Mouse (Mus musculus): Measurements from ENCODE around the gene Cep104. TPM values are rescaled to one million over a fixed set of nuclear protein-coding genes. Genes with fewer than 3 reads are reported as not detected.

Gene Cep104
- 16.5 and 17.1 TPM in 2 replicates for polyA plus RNA-seq (2015; fragmentation: Nextera tagmentation; extraction: Ambion mirVana)

- Histone ChIP-seq H3K27me3 (replicated peaks; ENCODE audit: control insufficient read depth, insufficient read depth, low read length) (no peaks in the 10 kb centered on the region), H3K4me1 (ENCODE audit: control insufficient read depth, insufficient read depth, low read depth, low read length) (peaks cover 26% of the 10 kb centered on the region), H3K4me3 (ENCODE audit: low read length) (peak within 1 kb of the TSS; percentile 96), H3K27ac (ENCODE audit: low read depth, low read length) (peak within 1 kb of the TSS; percentile 72), H3K9me3 (ENCODE audit: control insufficient read depth, low read length) (no peaks in the 10 kb centered on the region), H3K4me2 (ENCODE audit: low read length) (peak within 1 kb of the TSS; percentile 79), H3K36me3 (ENCODE audit: control insufficient read depth, insufficient read depth, low read length) (peaks cover 15% of the 10 kb centered on the region), H3K9ac (ENCODE audit: low read depth, low read length) (peak within 1 kb of the TSS; percentile 94)
- ATAC-seq = peak; percentile 98
- 2% methylated on average over 66 of the region's 68 CpGs for WGBS
Observed at GRCm38 (mm10) chr4:153974431-153975291, at the start of gene Cep104, which contains the start of gene Dffb. TSS of gene Cep104 (plus strand) at chr4:153975194. TSS of gene Dffb (minus strand) at chr4:153975126.

- no peak overlapping the region for H3K9ac ChIP-seq (ENCODE audit: low read depth, low read length)
- H3K36me3 ChIP-seq (ENCODE audit: control insufficient read depth, insufficient read depth, low read length) = no peaks in the 10 kb centered on the region
- no peaks in the 10 kb centered on the region; the same call in 1 of the 2 replicates for H3K4me1 ChIP-seq (ENCODE audit: control insufficient read depth, insufficient read depth, low read depth, low read length)
- H3K4me2 ChIP-seq (ENCODE audit: low read length) = no peak overlapping the region
- no peak overlapping the region for H3K4me3 ChIP-seq (ENCODE audit: low read length)
- no peaks in the 10 kb centered on the region for H3K27me3 ChIP-seq (replicated peaks; ENCODE audit: control insufficient read depth, insufficient read depth, low read length)
- no peaks in the 10 kb centered on the region for H3K9me3 ChIP-seq (ENCODE audit: control insufficient read depth, low read length)
- no peak overlapping the region for H3K27ac ChIP-seq (ENCODE audit: low read depth, low read length)
- ATAC-seq = no peak
- 46% methylated on average over 11 of the region's 11 CpGs for WGBS
Observed at GRCm38 (mm10) chr4:153928772-153929299, 46.2 kb upstream of the Cep104 start.

- H3K27me3 ChIP-seq (replicated peaks; ENCODE audit: control insufficient read depth, insufficient read depth, low read length) = no peaks in the 10 kb centered on the region
- 65% methylated on average over 10 of the region's 10 CpGs for WGBS
- no peaks in the 10 kb centered on the region for H3K9me3 ChIP-seq (ENCODE audit: control insufficient read depth, low read length)
- no peak overlapping the region for H3K27ac ChIP-seq (ENCODE audit: low read depth, low read length)
- H3K4me3 ChIP-seq (ENCODE audit: low read length) = no peak overlapping the region
- no peak for ATAC-seq
- no peak overlapping the region for H3K4me2 ChIP-seq (ENCODE audit: low read length)
- no peaks in the 10 kb centered on the region; the same call in 1 of the 2 replicates for H3K4me1 ChIP-seq (ENCODE audit: control insufficient read depth, insufficient read depth, low read depth, low read length)
- H3K9ac ChIP-seq (ENCODE audit: low read depth, low read length) = no peak overlapping the region
- no peaks in the 10 kb centered on the region for H3K36me3 ChIP-seq (ENCODE audit: control insufficient read depth, insufficient read depth, low read length)
Observed at GRCm38 (mm10) chr4:153929425-153929824, 45.6 kb upstream of the Cep104 start.

GRCm38 (mm10) chr4:153929921-153930320 is 45.1 kb upstream of the Cep104 start:
- Histone ChIP-seq H3K4me3 (ENCODE audit: low read length) (no peak overlapping the region), H3K4me1 (ENCODE audit: control insufficient read depth, insufficient read depth, low read depth, low read length) (no peaks in the 10 kb centered on the region; the same call in 1 of the 2 replicates), H3K27me3 (replicated peaks; ENCODE audit: control insufficient read depth, insufficient read depth, low read length) (no peaks in the 10 kb centered on the region), H3K9ac (ENCODE audit: low read depth, low read length) (no peak overlapping the region), H3K27ac (ENCODE audit: low read depth, low read length) (no peak overlapping the region), H3K36me3 (ENCODE audit: control insufficient read depth, insufficient read depth, low read length) (no peaks in the 10 kb centered on the region), H3K4me2 (ENCODE audit: low read length) (no peak overlapping the region), H3K9me3 (ENCODE audit: control insufficient read depth, low read length) (no peaks in the 10 kb centered on the region)
- peak; percentile 30; the same call in 1 of the 2 replicates for ATAC-seq
- 51% methylated on average over 4 of the region's 4 CpGs for WGBS

GRCm38 (mm10) chr4:153943243-153943642 is 31.8 kb upstream of the Cep104 start:
- ATAC-seq = peak; percentile 45; the same call in 1 of the 2 replicates
- no peak overlapping the region for H3K4me2 ChIP-seq (ENCODE audit: low read length)
- no peaks in the 10 kb centered on the region for H3K9me3 ChIP-seq (ENCODE audit: control insufficient read depth, low read length)
- H3K4me1 ChIP-seq (ENCODE audit: control insufficient read depth, insufficient read depth, low read depth, low read length) = no peaks in the 10 kb centered on the region; the same call in 1 of the 2 replicates
- no peaks in the 10 kb centered on the region for H3K36me3 ChIP-seq (ENCODE audit: control insufficient read depth, insufficient read depth, low read length)
- H3K27me3 ChIP-seq (replicated peaks; ENCODE audit: control insufficient read depth, insufficient read depth, low read length) = 0 out of 2 replicates have a peak, but pooled peaks cover under 1% of the 10 kb centered on the region
- no peak overlapping the region for H3K4me3 ChIP-seq (ENCODE audit: low read length)
- H3K27ac ChIP-seq (ENCODE audit: low read depth, low read length) = no peak overlapping the region
- 52% methylated on average over 4 of the region's 4 CpGs for WGBS
- H3K9ac ChIP-seq (ENCODE audit: low read depth, low read length) = no peak overlapping the region

GRCm38 (mm10) chr4:153944261-153944660 is 30.7 kb upstream of the Cep104 start:
- H3K4me1 ChIP-seq (ENCODE audit: control insufficient read depth, insufficient read depth, low read depth, low read length) = no peaks in the 10 kb centered on the region; the same call in 1 of the 2 replicates
- no peaks in the 10 kb centered on the region for H3K9me3 ChIP-seq (ENCODE audit: control insufficient read depth, low read length)
- ATAC-seq = no peak
- H3K9ac ChIP-seq (ENCODE audit: low read depth, low read length) = no peak overlapping the region
- no peak overlapping the region for H3K27ac ChIP-seq (ENCODE audit: low read depth, low read length)
- no peaks in the 10 kb centered on the region for H3K36me3 ChIP-seq (ENCODE audit: control insufficient read depth, insufficient read depth, low read length)
- no peak overlapping the region for H3K4me3 ChIP-seq (ENCODE audit: low read length)
- H3K27me3 ChIP-seq (replicated peaks; ENCODE audit: control insufficient read depth, insufficient read depth, low read length) = 0 out of 2 replicates have a peak, but pooled peaks cover 2% of the 10 kb centered on the region
- 47% methylated on average over 6 of the region's 6 CpGs for WGBS
- no peak overlapping the region for H3K4me2 ChIP-seq (ENCODE audit: low read length)

GRCm38 (mm10) chr4:153945741-153946140 is 29.3 kb upstream of the Cep104 start:
- Histone ChIP-seq H3K27me3 (replicated peaks; ENCODE audit: control insufficient read depth, insufficient read depth, low read length) (0 out of 2 replicates have a peak, but pooled peaks cover 2% of the 10 kb centered on the region), H3K9ac (ENCODE audit: low read depth, low read length) (no peak overlapping the region), H3K4me2 (ENCODE audit: low read length) (no peak overlapping the region), H3K4me3 (ENCODE audit: low read length) (no peak overlapping the region), H3K36me3 (ENCODE audit: control insufficient read depth, insufficient read depth, low read length) (no peaks in the 10 kb centered on the region), H3K4me1 (ENCODE audit: control insufficient read depth, insufficient read depth, low read depth, low read length) (no peaks in the 10 kb centered on the region; the same call in 1 of the 2 replicates), H3K27ac (ENCODE audit: low read depth, low read length) (no peak overlapping the region), H3K9me3 (ENCODE audit: control insufficient read depth, low read length) (no peaks in the 10 kb centered on the region)
- ATAC-seq = no peak
- WGBS = 83% methylated on average over 6 of the region's 6 CpGs

GRCm38 (mm10) chr4:153950372-153950771 is 24.6 kb upstream of the Cep104 start:
- no peak for ATAC-seq
- no peaks in the 10 kb centered on the region for H3K9me3 ChIP-seq (ENCODE audit: control insufficient read depth, low read length)
- no peak overlapping the region for H3K4me2 ChIP-seq (ENCODE audit: low read length)
- whole genome bisulfite sequencing = 75% methylated on average over 2 of the region's 2 CpGs
- H3K27me3 ChIP-seq (replicated peaks; ENCODE audit: control insufficient read depth, insufficient read depth, low read length) = 0 out of 2 replicates have a peak, but pooled peaks cover 2% of the 10 kb centered on the region
- no peak overlapping the region for H3K27ac ChIP-seq (ENCODE audit: low read depth, low read length)
- no peak overlapping the region for H3K9ac ChIP-seq (ENCODE audit: low read depth, low read length)
- H3K4me1 ChIP-seq (ENCODE audit: control insufficient read depth, insufficient read depth, low read depth, low read length) = no peaks in the 10 kb centered on the region
- no peaks in the 10 kb centered on the region for H3K36me3 ChIP-seq (ENCODE audit: control insufficient read depth, insufficient read depth, low read length)
- no peak overlapping the region for H3K4me3 ChIP-seq (ENCODE audit: low read length)

GRCm38 (mm10) chr4:153951150-153951549 is 23.8 kb upstream of the Cep104 start:
- ATAC-seq = no peak
- 62% methylated on average over 3 of the region's 3 CpGs for WGBS
- H3K4me2 ChIP-seq (ENCODE audit: low read length) = no peak overlapping the region
- no peak overlapping the region for H3K27ac ChIP-seq (ENCODE audit: low read depth, low read length)
- H3K9ac ChIP-seq (ENCODE audit: low read depth, low read length) = no peak overlapping the region
- 0 out of 2 replicates have a peak, but pooled peaks cover 2% of the 10 kb centered on the region for H3K27me3 ChIP-seq (replicated peaks; ENCODE audit: control insufficient read depth, insufficient read depth, low read length)
- no peaks in the 10 kb centered on the region for H3K4me1 ChIP-seq (ENCODE audit: control insufficient read depth, insufficient read depth, low read depth, low read length)
- no peak overlapping the region for H3K4me3 ChIP-seq (ENCODE audit: low read length)
- no peaks in the 10 kb centered on the region for H3K36me3 ChIP-seq (ENCODE audit: control insufficient read depth, insufficient read depth, low read length)
- H3K9me3 ChIP-seq (ENCODE audit: control insufficient read depth, low read length) = no peaks in the 10 kb centered on the region

Data from hindbrain, embryonic 16.5 days (tissue).